Mouse (Mus musculus) left cerebral cortex, adult 8-10 months (tissue): Measurements from ENCODE around the gene Ptma. TPM values are rescaled to one million over a fixed set of nuclear protein-coding genes. Genes with fewer than 3 reads are reported as not detected.
"Not testable (repeated sequence)": the region's sequence is repeated elsewhere in the genome, so short reads cannot be mapped to it uniquely, and the experiment has no call there.

Experiments
- DNase-seq, 2 experiments: peaks; one replicate each; pipeline ENCODE4 v3.0.0; 2022; ENCODE audit warnings: low spot score in 2 of 2
- total RNA-seq, 4 experiments: library from RNA; stranded (reverse); gene quantifications; 2 replicates each; pipeline ENCODE4 v1.2.4; 2022

Ptma gene
- total RNA-seq: 100 to 1,000 TPM; 407 to 432 (median 416) TPM

DNA sequence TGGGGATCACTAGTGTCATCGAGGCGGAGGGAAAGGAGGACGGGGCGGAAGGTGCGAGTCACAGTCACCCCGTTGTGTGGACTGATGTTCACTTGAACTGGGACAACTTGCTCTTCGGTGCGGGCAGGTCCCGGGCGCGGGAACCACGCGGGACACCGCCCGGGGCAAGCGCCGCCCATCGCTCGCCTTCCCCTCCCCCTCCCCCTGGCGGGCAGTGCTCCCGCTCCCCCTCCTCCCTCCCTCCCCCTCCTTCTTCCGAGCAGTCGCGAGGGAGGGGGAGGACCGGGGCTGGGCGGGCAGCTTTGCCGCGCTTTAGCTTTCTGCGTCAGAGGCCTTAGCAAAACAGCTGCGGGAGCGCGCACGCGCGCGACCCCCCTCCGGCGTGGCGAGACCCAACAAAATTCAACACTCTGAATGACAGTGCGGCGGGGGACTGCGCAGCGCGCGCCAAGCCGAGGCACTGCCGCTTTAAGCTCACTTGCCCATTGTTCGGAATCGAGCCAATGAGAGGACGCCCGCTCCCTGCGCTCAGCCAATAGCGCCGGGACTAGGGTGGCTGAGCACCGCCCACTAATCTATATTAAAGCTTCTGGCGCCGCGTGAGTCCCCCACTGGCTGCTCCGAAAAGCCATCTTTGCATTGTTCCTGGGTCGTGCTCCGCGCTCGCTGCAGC, at the start of gene Ptma:
Gene Ptma (plus strand): TSS at position 611 of the 673 bp plus-strand sequence.
- DNase-seq: peak; percentile 98 to 100

DNA sequence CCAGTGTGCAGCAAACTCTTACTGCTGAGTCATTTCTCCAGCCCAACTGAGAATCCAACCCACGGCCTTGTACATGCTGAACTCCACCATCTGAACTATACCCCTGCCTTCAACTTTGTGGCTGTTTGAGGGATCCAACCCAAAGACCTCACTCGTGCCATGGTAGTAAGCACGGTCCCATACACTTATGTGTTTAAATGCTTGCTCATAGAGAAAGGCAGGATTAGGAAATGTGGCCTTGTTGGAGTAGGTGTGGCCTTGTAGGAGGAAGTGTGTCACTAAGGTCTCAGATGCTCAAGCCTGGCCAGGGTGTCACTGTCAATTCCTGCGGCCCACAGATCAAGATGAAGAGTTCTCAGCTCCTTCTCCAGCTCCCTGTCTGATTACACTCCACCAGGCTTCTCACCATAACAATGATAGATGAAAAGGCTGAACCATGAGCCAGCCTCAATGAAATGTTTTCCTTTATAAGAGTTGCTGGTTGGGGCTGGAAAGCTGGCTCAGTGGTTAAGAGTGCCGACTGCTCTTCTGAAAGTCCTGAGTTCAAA, 48.7 kb upstream of the Ptma start:
- no peak for DNase-seq

DNA sequence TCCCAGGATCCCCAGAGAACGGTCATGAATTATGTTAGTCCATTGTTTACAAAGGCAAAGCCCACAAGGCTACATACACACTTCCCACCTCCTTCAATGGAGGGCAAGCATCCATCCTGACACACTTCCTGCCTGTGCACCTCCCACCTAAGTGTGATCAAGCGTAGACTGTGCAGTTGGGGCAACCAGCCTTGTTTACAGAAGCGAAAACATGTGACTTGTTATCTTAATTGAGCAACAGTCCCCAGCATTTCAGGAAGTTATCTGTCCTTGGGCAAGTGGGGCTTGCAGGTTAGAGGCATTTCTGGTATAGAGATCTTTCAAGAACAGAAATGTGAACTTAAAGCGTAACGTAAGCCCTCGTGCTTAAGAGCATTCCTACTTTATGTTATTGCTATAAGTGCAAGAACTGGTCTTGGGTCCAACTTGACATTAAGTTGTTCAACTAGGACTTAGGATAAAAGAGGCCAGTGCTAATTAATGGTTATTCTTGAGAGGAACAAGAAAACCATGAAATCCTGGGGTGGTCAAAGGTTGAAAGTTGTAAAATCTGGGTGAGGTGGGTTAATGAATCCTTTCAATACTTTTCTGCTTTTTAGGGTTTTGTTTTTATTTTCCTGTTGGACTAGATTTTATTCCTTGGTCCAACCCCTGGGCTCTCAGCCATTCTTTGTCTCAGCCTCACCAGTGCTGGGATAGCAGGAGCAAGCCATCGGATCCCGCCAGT, 47.3 kb upstream of the Ptma start:
- DNase-seq: no peak

DNA sequence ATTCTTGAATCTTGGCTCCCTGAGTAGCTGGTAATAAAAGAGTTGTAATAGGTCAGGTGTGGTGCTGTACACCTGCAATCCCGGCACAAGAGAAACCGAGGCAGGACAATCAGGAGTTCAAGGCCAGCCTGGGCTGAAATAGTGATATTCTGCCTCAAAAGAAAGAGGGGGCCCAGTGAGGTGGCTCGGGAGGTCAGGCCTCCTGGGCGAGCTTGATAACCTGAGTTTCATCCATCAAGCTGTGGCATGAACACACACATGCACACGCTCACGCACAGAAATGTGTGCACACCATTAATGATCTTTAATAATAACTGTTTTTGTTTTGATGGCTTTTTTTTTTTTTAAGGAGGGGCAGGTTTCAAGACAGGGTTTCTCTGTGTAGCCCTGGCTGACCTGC, 46.2 kb upstream of the Ptma start:
- DNase-seq: no peak

DNA sequence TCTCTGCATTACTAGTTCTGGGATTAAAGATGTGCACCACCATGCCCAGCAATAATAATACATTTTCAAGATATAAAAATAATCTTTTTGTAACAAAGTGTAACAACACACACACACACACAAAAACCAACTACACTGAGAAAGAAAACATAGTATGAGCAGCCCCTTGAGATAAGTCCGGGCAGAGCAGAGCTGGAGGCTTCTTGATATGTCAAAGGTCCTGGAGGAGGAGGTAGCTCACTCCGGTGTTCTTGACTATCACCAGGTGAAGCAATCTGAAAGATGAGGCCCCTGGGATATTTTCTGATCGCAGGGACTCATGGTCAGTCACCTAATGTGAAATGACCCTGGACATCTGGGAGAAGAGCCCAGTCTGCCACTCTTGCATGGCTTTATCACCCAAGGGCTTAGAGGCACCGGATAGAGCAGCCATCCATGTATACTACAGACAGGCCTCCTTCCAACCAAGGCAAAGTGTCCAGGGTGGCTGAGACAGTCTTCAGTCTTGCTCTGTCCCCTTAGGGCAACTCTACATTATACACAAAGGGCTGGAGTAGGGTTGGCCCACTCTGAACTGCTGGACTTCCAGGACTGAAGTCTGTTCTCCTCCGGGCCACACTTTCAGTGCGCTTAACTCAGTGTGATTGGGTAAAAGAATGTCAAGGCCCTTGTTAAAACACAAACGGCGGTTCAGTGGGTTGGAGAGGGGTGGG, 45.6 kb upstream of the Ptma start:
- no peak for DNase-seq

DNA sequence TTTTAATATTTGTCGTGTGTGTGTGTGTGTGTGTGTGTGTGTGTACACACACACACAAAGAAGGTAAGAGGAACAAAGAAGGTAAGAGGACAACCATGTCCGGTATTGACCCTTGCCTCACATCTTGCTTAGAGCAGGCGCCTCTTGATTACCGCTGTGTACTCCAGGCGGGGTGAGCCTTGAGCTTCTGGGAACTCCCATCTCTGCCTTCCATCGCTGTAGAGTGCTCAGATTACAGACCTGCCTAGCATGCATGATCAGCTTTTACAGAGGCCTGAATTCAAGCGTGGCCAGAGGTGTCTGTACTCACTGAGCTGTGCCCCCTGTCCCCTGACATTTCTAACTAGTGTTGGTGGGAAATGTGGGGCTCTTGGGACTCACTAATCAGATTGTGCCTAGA, 45.1 kb upstream of the Ptma start:
- no peak for DNase-seq

DNA sequence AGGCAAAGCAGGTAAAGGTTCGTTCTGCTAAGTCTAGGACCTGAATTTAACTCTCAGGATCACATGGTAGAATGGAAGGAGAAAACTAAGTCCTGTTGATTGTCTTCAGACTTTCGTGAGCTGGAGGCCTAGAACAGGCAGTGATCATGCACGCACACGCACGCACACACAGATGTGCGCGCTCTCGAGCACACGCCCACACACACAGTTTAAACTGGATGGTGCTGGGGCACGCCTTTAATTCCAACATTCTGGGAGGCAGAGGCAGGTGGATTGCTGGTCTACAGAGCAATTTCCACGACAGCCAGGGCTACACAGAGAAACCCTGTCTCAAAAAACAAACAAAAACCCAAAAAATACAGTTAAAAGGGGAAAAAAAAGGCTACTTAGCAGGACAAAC, 44.2 kb upstream of the Ptma start:
- DNase-seq: no peak

DNA sequence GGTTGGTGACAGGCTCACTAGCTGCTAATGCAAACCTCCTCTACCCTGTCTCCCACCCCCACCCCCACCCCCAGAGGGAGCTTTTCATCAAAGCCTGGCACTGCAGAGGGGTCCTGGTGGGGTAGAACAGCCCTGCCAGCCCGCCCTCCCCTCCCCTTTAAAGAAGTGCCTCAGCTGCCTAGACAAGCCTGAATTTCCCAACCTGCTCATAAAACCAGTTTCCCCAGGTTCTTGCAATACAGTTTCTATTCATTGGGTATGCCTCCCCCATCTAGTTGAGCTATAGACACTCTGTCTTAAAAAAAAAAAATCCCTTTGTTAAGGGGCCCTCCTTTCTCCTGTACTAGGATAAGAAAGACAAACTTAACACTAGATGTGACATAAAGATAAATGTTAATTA, 43.8 kb upstream of the Ptma start:
- DNase-seq: no peak

DNA sequence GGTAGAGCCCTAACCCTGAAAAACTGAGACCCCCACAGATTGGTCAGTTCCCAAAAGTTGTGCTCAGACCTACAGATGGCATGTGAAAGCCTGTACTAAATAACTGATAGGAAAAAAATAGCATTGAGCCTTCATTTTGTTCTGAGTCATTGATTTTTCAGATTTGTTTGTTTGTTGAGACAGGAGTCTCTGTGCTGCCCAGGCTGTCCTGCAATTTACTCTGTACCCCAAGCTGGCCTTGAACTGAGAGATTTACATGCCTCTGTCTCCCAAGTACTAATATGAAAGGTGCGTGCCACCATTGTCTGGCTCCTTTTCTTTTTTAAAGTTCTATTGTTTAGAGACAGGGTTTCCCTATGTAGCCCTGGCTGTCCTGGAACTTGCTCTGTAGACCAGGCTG, 41.2 kb upstream of the Ptma start:
- DNase-seq: no peak

DNA sequence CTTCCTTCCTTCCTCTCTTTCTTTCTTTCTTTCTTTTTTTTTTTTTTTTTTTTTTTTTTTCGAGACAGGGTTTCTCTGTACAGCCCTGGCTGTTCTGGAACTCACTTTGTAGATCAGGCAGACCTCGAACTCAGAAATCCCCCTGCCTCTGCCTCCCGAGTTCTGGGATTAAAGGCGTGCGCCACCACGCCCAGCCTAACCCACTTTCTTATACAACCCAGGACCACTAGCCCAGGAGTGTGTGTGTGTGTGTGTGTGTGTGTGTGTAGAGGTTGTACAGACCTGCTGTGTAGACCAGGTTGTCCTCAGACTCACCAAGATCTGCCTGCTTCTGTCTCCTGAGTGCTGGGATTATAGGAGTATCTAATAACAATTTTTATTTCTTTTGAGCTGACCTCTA, 40.7 kb upstream of the Ptma start:
- DNase-seq: not testable (repeated sequence)

DNA sequence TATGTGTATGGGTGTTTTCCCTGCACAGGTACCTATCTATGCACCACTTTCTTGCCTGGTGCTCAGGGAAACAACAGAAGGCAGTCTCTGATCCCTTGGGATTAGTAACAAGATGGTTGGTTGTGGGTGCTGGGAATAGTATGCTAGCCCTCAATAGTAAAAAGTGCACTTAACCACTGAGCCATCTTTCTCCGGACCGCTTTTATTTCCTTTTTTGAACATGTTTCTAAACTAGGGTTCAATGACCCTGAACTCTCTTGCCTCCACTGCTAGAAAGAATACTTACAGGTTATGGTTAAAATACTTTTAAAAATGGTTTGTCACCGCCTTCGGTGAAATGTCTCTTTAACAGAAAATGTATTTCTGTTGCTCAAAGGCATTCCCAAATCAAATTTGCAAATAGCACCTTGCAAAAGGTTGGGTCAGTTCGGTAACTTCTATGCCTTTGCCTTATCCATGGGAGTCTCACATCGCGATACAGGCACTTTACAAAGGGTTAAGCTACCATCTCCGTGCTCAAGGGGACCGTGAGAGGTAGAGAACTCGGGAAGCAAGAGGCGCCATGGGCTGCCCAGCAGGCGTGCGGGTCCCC, 39.7 kb upstream of the Ptma start:
- DNase-seq: no peak

DNA sequence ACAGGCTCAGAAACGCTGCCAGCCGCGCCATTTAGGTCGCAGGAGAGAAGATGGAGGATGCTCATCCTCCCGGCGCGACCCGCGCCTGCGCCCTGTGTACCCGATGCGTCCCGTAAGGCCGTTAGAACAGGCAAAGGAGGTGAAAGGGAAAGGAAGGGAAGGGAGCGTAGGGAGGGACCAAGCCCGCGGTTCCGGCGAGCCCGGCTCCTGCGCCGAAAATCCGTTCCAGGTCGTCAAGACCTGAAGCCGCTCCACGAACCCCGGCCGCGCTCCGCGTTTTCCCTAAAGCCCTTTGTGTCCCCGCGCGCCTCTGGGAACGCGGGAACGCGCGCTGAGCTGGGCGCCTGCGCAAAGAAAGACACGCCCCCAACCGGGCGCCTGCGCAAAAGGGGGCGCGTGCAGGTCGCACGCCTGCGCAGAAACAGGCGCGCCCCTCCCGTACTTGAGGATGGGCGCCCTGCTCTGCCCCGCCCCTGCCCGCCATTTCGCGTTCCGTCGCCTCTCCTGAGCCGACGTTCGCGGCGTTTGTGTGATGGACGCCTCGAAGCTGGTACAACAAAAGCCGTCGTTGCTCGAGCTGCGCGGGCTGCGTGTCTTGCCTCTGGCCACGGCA, 39.1 kb upstream of the Ptma start:
- DNase-seq: peak; percentile 98 to 100

DNA sequence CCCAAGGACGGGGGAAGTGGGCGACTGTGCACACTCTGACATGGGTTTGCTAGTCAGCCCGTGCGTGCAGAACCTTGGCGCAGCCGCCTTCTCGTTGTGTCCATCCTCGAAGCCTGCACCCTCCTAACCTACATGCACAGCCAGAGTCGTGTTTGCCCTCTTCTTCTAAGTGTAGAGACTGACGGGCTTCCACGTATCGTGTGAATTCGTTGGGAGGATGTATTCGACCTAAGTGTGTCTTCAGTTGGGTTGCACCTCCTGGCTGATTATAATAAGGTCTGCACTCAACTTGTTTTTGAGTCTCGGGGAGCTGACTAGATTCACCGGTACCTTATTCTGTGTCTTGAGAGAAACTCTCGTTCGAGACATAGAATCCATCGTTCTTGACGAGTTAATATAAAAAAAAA, 38.6 kb upstream of the Ptma start:
- DNase-seq: no peak

DNA sequence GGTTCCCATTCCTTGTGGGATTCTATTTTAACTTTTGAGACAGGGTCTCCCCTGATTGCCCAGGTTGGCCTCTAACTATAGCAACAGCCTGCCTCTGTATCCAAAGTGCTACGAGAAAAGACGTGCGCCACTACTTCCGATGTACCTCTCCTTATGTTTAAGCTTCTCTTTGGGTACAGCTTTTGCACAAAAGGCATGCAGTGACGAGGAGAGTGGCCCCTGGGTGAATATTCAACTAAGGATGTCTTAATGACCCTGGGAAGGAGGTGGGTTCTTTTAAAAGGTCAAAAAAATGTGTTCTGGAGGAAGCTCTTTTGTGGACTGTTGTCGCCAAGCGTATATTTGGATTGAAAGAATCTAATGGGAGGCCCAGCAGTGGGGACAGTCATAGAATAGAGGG, 38.2 kb upstream of the Ptma start:
- no peak for DNase-seq

DNA sequence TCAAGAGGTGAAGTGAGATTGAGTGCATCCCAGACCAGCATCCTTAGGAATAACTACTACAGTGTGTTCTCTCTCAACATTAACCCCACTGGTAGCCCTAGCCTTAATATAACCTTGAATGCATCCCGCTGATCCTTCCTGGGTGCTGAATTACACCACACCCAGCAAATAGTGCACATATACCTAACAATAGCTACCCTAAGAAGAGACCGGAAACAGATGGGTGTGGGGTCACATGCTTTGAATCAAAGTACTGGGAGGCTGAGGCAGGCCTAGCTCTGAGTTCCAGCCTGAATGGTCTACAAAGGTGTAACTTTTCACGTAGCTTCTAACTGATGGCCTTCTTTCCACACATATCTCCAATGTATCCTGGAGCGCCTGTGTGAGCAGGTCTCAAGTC, 37.8 kb upstream of the Ptma start:
- DNase-seq: no peak

DNA sequence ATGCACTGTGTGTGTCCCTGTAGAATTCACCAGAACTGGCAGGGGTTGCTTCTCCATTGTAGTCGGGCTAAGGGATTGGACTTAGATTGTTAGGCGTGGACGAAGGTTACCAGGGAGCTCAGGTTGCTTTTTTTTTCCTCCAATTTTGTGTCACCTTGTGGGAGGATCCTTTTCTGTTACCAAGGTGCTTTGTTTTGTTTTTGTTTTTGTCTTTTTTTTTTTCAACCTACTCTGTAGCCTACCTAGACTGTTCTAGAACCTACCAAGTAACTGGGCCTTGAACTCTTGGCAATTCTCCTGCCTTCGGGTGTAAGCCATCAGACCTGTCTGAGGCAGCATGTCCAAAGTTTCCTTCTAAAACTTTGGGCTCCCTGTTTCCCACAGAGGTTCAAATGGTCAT, 36.6 kb upstream of the Ptma start:
- no peak for DNase-seq

DNA sequence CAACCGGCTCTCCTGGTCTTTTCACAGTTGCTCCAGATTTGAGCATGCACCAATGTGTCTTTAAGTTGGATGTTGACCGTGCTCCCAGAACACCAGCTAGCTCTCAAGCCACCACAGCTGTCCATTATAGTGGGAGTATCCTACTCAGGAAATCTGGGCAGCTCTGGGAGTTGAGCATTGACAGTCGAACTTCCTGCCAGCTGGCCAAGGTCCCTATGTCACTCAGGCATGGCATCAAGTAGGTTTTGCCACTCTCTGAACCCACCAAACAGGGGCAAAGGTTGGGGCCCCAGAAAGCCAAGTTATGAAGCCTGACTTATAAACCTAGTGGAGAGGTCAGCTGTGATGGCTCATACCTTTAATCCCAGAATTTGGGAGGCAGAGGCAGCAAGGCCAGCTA, 35.8 kb upstream of the Ptma start:
- no peak for DNase-seq

DNA sequence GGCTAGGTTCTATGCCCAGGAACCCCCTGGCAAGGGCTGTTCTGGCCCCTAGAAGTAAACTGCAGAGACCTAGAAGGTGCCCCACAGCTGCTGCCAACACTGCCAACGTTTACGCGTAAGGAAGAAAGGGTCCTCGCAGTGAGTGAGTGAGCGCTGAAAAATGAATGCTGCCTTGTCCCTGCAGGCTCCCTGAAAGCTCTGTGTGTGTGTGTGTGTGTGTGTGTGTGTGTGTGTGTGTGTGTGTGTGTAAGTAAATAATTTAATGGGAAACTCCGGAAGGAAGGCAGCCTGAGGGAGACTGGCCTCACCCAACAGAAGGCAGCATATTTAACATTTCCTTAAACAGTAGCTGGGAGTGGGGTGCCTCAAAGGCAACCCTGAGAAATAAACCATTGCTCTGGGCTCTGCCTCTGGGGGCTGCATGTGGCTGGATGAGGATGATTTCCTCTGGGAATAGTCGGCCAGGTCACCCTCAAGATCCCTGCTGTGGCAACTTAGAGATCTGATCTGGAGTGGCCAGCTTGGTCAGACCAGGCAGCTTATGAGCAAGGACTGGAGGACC, 34.9 kb upstream of the Ptma start:
- DNase-seq: no peak

DNA sequence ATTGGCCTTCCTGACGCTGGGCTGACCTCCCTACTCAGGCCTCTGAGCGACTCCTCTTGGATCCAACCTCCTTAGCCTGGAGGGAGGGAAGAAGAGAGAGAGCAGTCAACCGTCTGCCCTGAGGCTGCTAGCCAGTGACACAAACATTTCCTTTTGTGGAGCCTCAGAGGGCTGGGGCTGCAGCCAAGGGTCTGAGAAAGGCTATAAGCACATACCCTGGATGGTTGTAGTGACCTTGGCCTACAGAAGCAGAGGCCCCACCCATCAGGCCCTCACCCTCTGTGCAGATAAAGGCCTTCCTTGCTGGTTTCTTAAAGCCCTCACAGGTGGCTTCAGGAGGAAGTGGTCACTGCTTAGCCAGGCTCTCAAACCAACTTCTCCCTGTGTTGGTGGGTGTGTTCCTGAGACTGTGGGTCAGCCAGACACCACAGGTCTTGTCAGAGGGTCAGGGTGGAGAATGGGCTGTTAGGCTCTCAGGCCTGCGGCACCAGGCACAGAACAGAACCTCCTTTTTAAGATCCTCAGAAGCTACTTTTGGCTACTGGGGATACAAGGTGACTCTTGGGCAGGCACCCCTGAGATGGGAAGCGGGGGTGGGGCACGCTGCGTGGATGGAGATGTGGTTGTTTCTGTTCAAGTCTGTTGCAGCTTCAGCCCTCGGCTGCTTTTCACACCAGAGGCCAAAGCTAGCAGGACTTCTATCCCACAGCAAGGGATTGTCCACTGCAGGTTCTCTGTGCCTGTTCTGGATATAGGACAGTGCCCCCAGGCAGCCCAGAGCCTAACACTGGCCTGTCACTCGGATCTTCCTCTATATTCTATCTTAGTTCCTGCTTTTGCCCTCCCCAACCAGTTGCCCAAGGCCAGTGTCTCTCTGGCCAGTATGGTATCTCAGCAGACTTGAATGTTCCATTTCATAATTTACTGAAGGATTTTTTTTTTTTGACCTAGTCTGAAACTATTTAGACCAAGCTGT, 34.1 kb upstream of the Ptma start:
- DNase-seq: no peak

DNA sequence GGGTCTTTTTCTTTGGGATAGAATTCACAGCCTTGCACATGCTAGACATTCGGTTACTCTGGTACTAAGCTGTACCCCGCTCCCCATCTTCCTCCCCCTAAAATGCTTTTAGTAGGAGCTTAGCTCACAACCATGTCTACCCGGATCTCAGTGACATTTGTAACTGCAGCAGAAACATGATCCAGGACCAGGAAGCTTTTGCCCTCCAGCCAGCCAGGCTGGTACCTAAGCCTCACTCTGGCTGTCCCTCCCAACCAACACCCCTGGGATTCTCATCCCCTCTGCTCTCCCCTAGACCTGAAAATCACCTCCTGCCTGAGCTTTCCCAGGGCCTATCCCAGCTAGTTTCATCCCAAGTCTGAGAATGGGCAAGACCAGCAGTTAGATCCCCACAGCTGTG, 32.7 kb upstream of the Ptma start:
- no peak for DNase-seq
